Mouse (Mus musculus): ENCODE data around the gene Cyp11a1. TPM values are rescaled to one million over a fixed set of nuclear protein-coding genes. Genes with fewer than 3 reads are reported as not detected.

Gene Cyp11a1
- polyA plus RNA-seq, 1 experiment from 2014 or later: 0.16 TPM

DNA sequence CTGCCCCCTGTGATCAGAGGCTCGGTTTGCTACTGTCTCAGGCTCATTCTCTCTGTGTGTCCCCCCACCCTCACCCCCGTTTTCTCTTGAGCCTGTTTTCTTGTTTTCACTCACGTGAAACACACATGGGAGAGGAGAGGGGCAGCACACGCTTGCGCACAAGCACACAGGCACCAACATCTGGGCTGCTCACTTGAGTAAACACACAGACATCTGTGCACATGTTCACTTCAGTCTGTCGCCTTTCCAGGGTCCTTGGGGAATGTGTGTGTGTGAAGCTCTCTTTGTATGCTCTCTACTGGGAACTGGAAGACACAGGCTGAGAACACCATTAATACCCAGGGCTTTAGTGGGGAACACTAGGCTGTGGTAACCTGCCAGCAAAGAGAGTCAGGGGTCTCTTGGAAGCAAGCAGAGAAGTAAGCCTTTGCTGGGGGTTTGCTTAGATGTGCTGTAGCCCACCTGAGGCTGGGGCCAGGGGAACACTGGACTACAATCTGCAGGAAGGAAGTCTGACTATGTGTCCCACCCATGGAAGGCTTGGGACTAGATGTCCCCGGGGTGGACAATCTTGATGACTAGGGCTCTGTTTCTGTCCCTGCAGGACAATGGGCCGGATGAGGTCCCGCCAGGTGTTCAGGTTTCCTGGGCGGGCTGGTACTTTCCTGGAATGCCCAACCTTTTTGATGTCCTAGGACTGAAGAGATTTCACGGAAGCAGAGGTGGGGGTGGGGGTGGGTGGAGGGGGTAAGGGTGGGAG is 36.3 kb upstream of the Cyp11a1 start:
- no peaks in the 10 kb centered on the region for H3K4me1 ChIP-seq (ENCODE audit: control insufficient read depth, insufficient read depth, low read length)
- peak overlapping the region; percentile 3; the same call in 1 of the 2 replicates for H3K27ac ChIP-seq (ENCODE audit: low read depth, low read length)
- no peaks in the 10 kb centered on the region for H3K27me3 ChIP-seq (ENCODE audit: control insufficient read depth, insufficient read depth, low read length)
- H3K4me2 ChIP-seq (ENCODE audit: low read depth): no peak overlapping the region
- no peak overlapping the region for H3K9ac ChIP-seq (ENCODE audit: low read length)
- DNase-seq (ENCODE audit: low spot score): no peak
- H3K36me3 ChIP-seq (ENCODE audit: control insufficient read depth, insufficient read depth, low read length): no peaks in the 10 kb centered on the region
- WGBS: 73% methylated on average over 11 of the region's 11 CpGs
- no peak for ATAC-seq (ENCODE audit: insufficient read depth, low FRiP score, low TSS enrichment)
- H3K4me3 ChIP-seq (ENCODE audit: low read depth, low read length): no peak overlapping the region
- H3K9me3 ChIP-seq (ENCODE audit: control insufficient read depth, low read length): no peaks in the 10 kb centered on the region

DNA sequence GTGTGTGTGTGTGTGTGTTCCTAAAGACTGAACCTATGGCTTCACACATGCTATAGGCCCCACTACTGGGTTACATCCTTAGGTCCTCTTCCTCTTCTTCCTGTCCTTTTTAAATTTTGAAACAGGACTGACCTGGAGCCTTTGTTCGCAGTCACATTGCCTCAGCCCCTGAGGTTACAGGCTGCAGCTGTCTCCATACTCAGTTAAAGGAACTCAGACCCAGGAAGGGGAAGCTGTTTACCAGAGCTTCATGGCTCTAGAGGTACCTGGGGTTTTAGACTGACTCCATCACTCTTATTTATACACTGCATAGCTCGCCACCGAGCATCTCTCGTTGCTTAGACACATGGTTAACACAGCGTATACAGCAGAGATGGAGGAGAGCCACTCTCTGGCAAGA is 34.8 kb upstream of the Cyp11a1 start:
- Histone ChIP-seq H3K9ac (ENCODE audit: low read length) (no peak overlapping the region), H3K27ac (ENCODE audit: low read depth, low read length) (no peak overlapping the region), H3K4me3 (ENCODE audit: low read depth, low read length) (no peak overlapping the region), H3K4me1 (ENCODE audit: control insufficient read depth, insufficient read depth, low read length) (no peaks in the 10 kb centered on the region), H3K4me2 (ENCODE audit: low read depth) (no peak overlapping the region), H3K27me3 (ENCODE audit: control insufficient read depth, insufficient read depth, low read length) (no peaks in the 10 kb centered on the region), H3K36me3 (ENCODE audit: control insufficient read depth, insufficient read depth, low read length) (no peaks in the 10 kb centered on the region), H3K9me3 (ENCODE audit: control insufficient read depth, low read length) (no peaks in the 10 kb centered on the region)
- DNase-seq (ENCODE audit: low spot score) (no peak), ATAC-seq (ENCODE audit: insufficient read depth, low FRiP score, low TSS enrichment) (no peak)
- WGBS: 89% methylated on average over 5 of the region's 5 CpGs

- H3K9ac ChIP-seq (ENCODE audit: low read length): no peak overlapping the region
- H3K27me3 ChIP-seq (ENCODE audit: control insufficient read depth, insufficient read depth, low read length): no peaks in the 10 kb centered on the region
- 66% methylated on average over 9 of the region's 9 CpGs for WGBS
- no peaks in the 10 kb centered on the region for H3K36me3 ChIP-seq (ENCODE audit: control insufficient read depth, insufficient read depth, low read length)
- no peaks in the 10 kb centered on the region for H3K4me1 ChIP-seq (ENCODE audit: control insufficient read depth, insufficient read depth, low read length)
- DNase-seq (ENCODE audit: low spot score) (no peak), ATAC-seq (ENCODE audit: insufficient read depth, low FRiP score, low TSS enrichment) (no peak)
- H3K9me3 ChIP-seq (ENCODE audit: control insufficient read depth, low read length): no peaks in the 10 kb centered on the region
- H3K4me2 ChIP-seq (ENCODE audit: low read depth): no peak overlapping the region
- no peak overlapping the region for H3K27ac ChIP-seq (ENCODE audit: low read depth, low read length)
- no peak overlapping the region for H3K4me3 ChIP-seq (ENCODE audit: low read depth, low read length)
Measured at GRCm38 (mm10) chr9:57972141-57972591, 34.0 kb upstream of the Cyp11a1 start.

DNA sequence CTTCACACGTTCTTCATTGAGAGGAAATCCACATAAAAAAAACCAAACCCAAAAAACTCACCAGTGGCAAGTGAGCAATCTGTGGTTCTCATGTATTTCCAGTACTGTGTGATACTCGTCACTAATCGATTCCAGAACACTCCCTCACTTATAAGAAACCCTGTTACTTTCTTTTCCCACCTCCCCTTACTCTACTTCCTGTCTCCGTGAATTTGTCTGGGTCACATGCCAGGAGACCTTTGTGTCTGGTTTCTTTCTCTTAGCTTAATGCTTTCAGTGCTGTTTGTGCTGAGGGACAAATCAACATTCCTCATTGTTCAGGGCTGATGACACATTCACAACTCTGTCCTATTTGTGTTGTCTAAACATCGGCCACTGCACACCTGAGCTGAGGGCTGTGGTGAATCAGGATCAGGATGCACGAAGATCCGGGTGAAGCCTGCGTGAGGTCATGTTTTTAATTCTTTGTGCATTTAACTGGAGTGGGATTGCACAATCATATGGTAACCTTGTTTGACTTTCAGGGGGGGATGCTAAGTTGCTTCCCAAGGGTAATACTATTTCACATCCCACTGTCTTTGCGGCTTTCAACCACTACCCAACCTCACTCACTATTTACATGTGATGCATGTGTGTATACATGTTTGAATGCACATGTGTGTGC is 33.3 kb upstream of the Cyp11a1 start:
- ATAC-seq (ENCODE audit: insufficient read depth, low FRiP score, low TSS enrichment): no peak
- no peak overlapping the region for H3K9ac ChIP-seq (ENCODE audit: low read length)
- DNase-seq (ENCODE audit: low spot score): no peak
- H3K4me2 ChIP-seq (ENCODE audit: low read depth): no peak overlapping the region
- H3K9me3 ChIP-seq (ENCODE audit: control insufficient read depth, low read length): no peaks in the 10 kb centered on the region
- H3K4me1 ChIP-seq (ENCODE audit: control insufficient read depth, insufficient read depth, low read length): no peaks in the 10 kb centered on the region
- no peak overlapping the region for H3K4me3 ChIP-seq (ENCODE audit: low read depth, low read length)
- no peak overlapping the region for H3K27ac ChIP-seq (ENCODE audit: low read depth, low read length)
- no peaks in the 10 kb centered on the region for H3K27me3 ChIP-seq (ENCODE audit: control insufficient read depth, insufficient read depth, low read length)
- no peaks in the 10 kb centered on the region for H3K36me3 ChIP-seq (ENCODE audit: control insufficient read depth, insufficient read depth, low read length)
- 67% methylated on average over 9 of the region's 9 CpGs for WGBS

DNA sequence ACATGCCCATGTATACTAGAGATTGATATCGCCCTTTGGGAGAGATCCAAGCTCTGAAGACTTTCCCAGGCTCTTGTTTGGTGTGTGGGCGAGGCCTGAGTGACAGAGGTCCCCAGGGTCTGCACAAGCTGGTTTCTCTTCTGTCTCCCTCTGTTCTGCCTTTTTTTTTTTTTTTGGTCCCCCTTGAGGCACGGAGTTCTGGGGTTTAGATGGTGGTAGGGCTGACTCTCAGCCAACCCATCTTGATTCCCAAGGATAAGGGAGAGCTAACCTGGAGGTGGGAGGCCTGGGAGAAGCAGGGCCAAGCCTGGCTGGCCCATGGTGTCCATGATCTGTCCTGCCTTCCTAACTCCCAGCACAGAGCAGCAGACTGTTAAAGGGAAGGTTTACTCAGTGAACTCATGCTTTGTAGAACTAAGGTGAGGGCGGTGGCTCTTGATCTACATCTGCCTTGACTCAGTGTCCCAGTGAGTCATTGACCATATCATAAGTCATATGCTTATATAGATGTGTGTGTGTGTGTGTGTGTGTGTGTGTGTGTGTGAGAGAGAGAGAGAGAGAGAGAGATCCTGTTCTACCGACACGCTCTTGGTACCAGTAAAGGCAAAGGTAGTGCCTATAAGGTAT is 32.7 kb upstream of the Cyp11a1 start:
- 86% methylated on average over 6 of the region's 6 CpGs for WGBS
- Histone ChIP-seq H3K4me1 (ENCODE audit: control insufficient read depth, insufficient read depth, low read length) (no peaks in the 10 kb centered on the region), H3K4me3 (ENCODE audit: low read depth, low read length) (no peak overlapping the region), H3K36me3 (ENCODE audit: control insufficient read depth, insufficient read depth, low read length) (no peaks in the 10 kb centered on the region), H3K9me3 (ENCODE audit: control insufficient read depth, low read length) (no peaks in the 10 kb centered on the region), H3K9ac (ENCODE audit: low read length) (no peak overlapping the region), H3K4me2 (ENCODE audit: low read depth) (no peak overlapping the region), H3K27ac (ENCODE audit: low read depth, low read length) (no peak overlapping the region), H3K27me3 (ENCODE audit: control insufficient read depth, insufficient read depth, low read length) (no peaks in the 10 kb centered on the region)
- DNase-seq (ENCODE audit: low spot score): no peak
- no peak for ATAC-seq (ENCODE audit: insufficient read depth, low FRiP score, low TSS enrichment)

DNA sequence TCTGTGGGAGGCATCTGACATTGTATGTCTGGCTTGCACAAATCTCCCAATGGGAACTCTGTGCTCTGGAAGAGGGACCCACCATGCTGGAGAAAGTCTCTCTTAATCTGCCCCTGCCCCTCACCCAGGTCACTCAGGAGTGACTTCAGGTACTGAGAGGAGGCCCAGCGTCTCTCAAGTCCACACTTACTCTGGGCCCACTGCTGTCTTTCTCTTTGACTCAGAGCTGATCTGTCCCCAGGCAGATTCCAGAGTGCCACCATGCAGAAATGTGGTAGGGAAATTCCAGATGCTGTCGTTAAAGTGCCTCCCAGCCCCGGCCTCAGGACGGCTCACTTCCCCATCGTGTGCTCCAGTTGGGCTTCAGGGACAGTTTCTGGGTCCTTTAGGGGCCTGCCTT is 32.0 kb upstream of the Cyp11a1 start:
- H3K27ac ChIP-seq (ENCODE audit: low read depth, low read length): no peak overlapping the region
- ATAC-seq (ENCODE audit: insufficient read depth, low FRiP score, low TSS enrichment) (no peak), DNase-seq (ENCODE audit: low spot score) (no peak)
- no peak overlapping the region for H3K9ac ChIP-seq (ENCODE audit: low read length)
- no peak overlapping the region for H3K4me3 ChIP-seq (ENCODE audit: low read depth, low read length)
- H3K36me3 ChIP-seq (ENCODE audit: control insufficient read depth, insufficient read depth, low read length): no peaks in the 10 kb centered on the region
- H3K4me1 ChIP-seq (ENCODE audit: control insufficient read depth, insufficient read depth, low read length): no peaks in the 10 kb centered on the region
- no peak overlapping the region for H3K4me2 ChIP-seq (ENCODE audit: low read depth)
- no peaks in the 10 kb centered on the region for H3K27me3 ChIP-seq (ENCODE audit: control insufficient read depth, insufficient read depth, low read length)
- H3K9me3 ChIP-seq (ENCODE audit: control insufficient read depth, low read length): no peaks in the 10 kb centered on the region
- 68% methylated on average over 5 of the region's 5 CpGs for WGBS

GRCm38 (mm10) chr9:57975200-57975821 is 30.9 kb upstream of the Cyp11a1 start:
- no peak for ATAC-seq (ENCODE audit: insufficient read depth, low FRiP score, low TSS enrichment)

DNA sequence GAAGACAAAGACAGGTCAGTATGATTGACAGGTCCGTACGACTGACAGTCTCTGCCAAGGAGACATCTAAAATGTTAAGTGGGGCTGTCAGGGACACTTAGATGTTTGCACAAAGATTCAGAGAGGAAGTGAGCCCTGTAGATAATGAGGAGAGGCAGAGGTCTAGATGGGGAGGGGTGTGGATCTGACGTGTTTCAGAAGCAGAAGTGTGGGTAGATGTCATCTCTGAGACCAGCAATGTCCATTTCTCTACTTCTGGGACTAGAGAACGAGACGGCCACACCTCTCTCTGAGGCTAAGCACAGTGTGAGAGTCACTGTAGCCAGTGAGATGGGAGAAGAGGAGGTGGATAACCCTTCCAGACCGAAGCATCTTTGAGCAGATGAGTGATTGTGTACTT is 28.2 kb upstream of the Cyp11a1 start:
- no peaks in the 10 kb centered on the region for H3K9me3 ChIP-seq (ENCODE audit: control insufficient read depth, low read length)
- H3K27me3 ChIP-seq (ENCODE audit: control insufficient read depth, insufficient read depth, low read length): no peaks in the 10 kb centered on the region
- H3K4me2 ChIP-seq (ENCODE audit: low read depth): no peak overlapping the region
- H3K27ac ChIP-seq (ENCODE audit: low read depth, low read length): no peak overlapping the region
- no peak overlapping the region for H3K4me3 ChIP-seq (ENCODE audit: low read depth, low read length)
- H3K4me1 ChIP-seq (ENCODE audit: control insufficient read depth, insufficient read depth, low read length): no peaks in the 10 kb centered on the region
- H3K9ac ChIP-seq (ENCODE audit: low read length): no peak overlapping the region
- H3K36me3 ChIP-seq (ENCODE audit: control insufficient read depth, insufficient read depth, low read length): no peaks in the 10 kb centered on the region
- no peak for ATAC-seq (ENCODE audit: insufficient read depth, low FRiP score, low TSS enrichment)
- WGBS: 83% methylated on average over 6 of the region's 6 CpGs
- no peak for DNase-seq (ENCODE audit: low spot score)

More at GRCm38 (mm10) chr9:57975200-57975821, 30.9 kb upstream of the Cyp11a1 start:
- H3K27ac ChIP-seq (ENCODE audit: low read depth, low read length): no peak overlapping the region
- no peak for DNase-seq (ENCODE audit: low spot score)
- H3K9ac ChIP-seq (ENCODE audit: low read length): no peak overlapping the region
- H3K36me3 ChIP-seq (ENCODE audit: control insufficient read depth, insufficient read depth, low read length): no peaks in the 10 kb centered on the region
- H3K4me2 ChIP-seq (ENCODE audit: low read depth): no peak overlapping the region
- no peaks in the 10 kb centered on the region for H3K27me3 ChIP-seq (ENCODE audit: control insufficient read depth, insufficient read depth, low read length)
- H3K9me3 ChIP-seq (ENCODE audit: control insufficient read depth, low read length): no peaks in the 10 kb centered on the region
- no peaks in the 10 kb centered on the region for H3K4me1 ChIP-seq (ENCODE audit: control insufficient read depth, insufficient read depth, low read length)
- WGBS: 88% methylated on average over 5 of the region's 5 CpGs
- no peak overlapping the region for H3K4me3 ChIP-seq (ENCODE audit: low read depth, low read length)
